Mouse (Mus musculus) liver, adult 2 months (tissue): ENCODE measurements at regions not wholly inside any gene's neighbourhood (a gene's known extent, or its start where the extent isn't known, plus 50 kb on each side); places are given as distances from the start of the nearest gene placed in this dataset.

Source experiments
- DNase-seq: peaks from one replicate; pipeline ENCODE4 v3.0.0-alpha.2; 2011; ENCODE audit warnings: low read depth, low spot score; ENCODE audit errors: extremely low read depth
- H3K27ac ChIP-seq: fragments of 200-500 bp; replicated peaks from 2 replicates; pipeline ENCODE4 v1.5.1; 2012; ENCODE audit warnings: low read depth, mild to moderate bottlenecking, control low read depth, inconsistent platforms, low read length; ENCODE audit not compliant: insufficient read depth
- H3K27me3 ChIP-seq: fragments of 200-500 bp; 2 replicates; pipeline ENCODE4 v1.6.1; 2012; ENCODE audit warnings: mild to moderate bottlenecking, moderate library complexity, low read length, inconsistent platforms; ENCODE audit not compliant: control insufficient read depth, insufficient read depth
- H3K36me3 ChIP-seq: fragments of 200-500 bp; 2 replicates; pipeline ENCODE4 v1.6.1; 2012; ENCODE audit warnings: low read length, inconsistent platforms; ENCODE audit not compliant: control insufficient read depth, insufficient read depth
- H3K4me1 ChIP-seq: fragments of 200-500 bp; 2 replicates; pipeline ENCODE4 v1.6.1; 2011; ENCODE audit warnings: low read length; ENCODE audit not compliant: control insufficient read depth, insufficient read depth
- H3K4me3 ChIP-seq: fragments of 200-500 bp; 2 replicates; pipeline ENCODE4 v1.5.1; 2011; ENCODE audit warnings: low read depth, mild to moderate bottlenecking, control low read depth, low read length, moderate library complexity; ENCODE audit not compliant: insufficient read depth
- H3K79me2 ChIP-seq: fragments of 200-500 bp; 2 replicates; pipeline ENCODE4 v1.6.1; 2012; ENCODE audit warnings: inconsistent platforms, mild to moderate bottlenecking, low read length, moderate library complexity; ENCODE audit not compliant: control insufficient read depth, insufficient read depth
- H3K9ac ChIP-seq: fragments of 200-500 bp; 2 replicates; pipeline ENCODE4 v1.6.1; 2012; ENCODE audit warnings: low read depth, mild to moderate bottlenecking, control low read depth, inconsistent platforms, low read length
- CTCF ChIP-seq: fragments of 200-500 bp; IDR thresholded peaks from 2 replicates; pipeline ENCODE4 v1.5.1; 2011; ENCODE audit warnings: low read depth, low read length, control low read depth
- POLR2A ChIP-seq: fragments of 200-500 bp; IDR thresholded peaks from 2 replicates; pipeline ENCODE4 v1.6.1; 2011; ENCODE audit warnings: low read length, control low read depth; ENCODE audit not compliant: insufficient read depth; ENCODE audit errors: extremely low read depth
- WGBS: fragments of 180-500 bp; shearing (Covaris S2); methylation state at CpG from one replicate; pipeline ENCODE4 v1.1.7; 2018; 5-methylcytosine and 5-hydroxymethylcytosine counted together

DNA sequence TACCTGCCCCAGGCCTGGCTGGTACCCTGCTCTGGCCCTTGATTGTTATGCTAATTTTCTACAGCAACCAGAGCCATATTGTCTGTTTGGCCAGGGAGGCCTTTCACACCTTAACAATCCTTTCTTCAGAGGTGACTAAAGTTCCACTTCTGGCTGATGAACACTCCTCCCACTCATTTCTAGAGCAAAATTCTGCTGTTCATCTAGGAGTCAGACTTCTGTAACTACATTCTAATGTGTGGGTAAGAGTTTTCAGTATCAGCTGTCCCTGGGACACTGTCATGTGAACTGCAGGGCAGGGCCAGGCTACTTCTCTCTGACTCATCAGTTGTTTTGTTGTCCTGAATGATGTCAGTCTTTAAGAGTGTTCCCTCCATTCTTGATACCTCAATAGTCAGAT is 112.2 kb upstream of the Kif2a start:
- Histone ChIP-seq H3K4me3 (no peak overlapping the region), H3K36me3 (no peaks in the 10 kb centered on the region), H3K4me1 (no peaks in the 10 kb centered on the region), H3K79me2 (no peaks in the 10 kb centered on the region), H3K27me3 (no peaks in the 10 kb centered on the region), H3K27ac (no peak overlapping the region), H3K9ac (no peak overlapping the region)
- TF ChIP-seq POLR2A (no peak), CTCF (no peak)
- no peak for DNase-seq

DNA sequence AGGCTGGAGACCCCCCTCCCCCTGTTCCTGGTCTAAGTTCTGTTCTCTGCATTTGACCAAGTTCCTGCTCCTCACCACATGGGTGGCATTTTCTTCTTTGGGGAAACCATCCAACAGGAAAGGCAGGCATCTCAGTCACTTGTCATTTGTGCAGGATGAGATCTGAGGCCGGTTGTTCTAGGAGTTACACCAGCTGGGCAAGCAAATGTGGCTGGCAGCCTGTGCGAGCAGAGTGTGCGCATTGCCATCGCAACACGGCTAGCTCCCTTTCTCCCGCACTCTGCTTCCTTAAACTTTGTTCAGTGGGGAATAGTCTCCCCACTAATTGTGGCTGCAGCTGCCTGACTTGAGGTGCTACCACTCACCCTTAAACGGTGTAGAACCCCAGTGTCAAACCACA is 104.7 kb upstream of the Kif2a start:
- H3K4me3 ChIP-seq: no peak overlapping the region
- no peaks in the 10 kb centered on the region for H3K79me2 ChIP-seq
- 89% methylated on average over 7 of the region's 7 CpGs for WGBS
- no peaks in the 10 kb centered on the region for H3K36me3 ChIP-seq
- TF ChIP-seq POLR2A: no peak
- TF ChIP-seq CTCF: no peak
- H3K9ac ChIP-seq: no peak overlapping the region
- no peaks in the 10 kb centered on the region for H3K27me3 ChIP-seq
- no peaks in the 10 kb centered on the region for H3K4me1 ChIP-seq
- H3K27ac ChIP-seq: no peak overlapping the region
- DNase-seq: no peak

DNA sequence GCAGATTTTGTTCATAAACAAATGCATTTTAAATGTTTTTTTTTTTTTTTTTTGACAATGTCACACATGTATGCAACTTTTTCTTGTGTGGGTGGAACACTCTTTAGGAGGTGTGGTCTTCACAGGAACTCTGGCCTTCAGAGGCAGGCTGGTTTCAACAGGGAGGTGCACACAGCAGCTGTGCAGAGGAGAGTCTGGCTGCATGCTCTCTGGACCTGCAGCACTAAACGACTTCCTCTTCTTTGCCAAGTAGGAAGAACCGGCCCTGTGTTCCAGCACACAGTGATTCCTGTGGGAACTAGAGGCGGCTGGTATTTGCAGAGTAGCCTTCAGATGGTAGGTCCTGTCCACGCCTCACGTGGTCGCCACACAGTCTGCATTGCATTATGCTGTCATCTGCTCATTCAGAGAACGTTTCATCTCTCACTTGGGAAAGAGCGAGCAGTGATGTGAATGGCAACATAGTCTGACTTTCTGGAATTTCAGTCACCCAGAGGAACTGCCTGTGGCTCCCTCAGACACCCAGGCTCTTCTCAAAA is 102.3 kb upstream of the Kif2a start:
- Histone ChIP-seq H3K36me3 (no peaks in the 10 kb centered on the region), H3K27me3 (no peaks in the 10 kb centered on the region), H3K9ac (no peak overlapping the region), H3K4me1 (no peaks in the 10 kb centered on the region), H3K79me2 (no peaks in the 10 kb centered on the region), H3K27ac (no peak overlapping the region), H3K4me3 (no peak overlapping the region)
- WGBS: 81% methylated on average over 8 of the region's 8 CpGs
- DNase-seq: no peak
- TF ChIP-seq POLR2A: no peak
- no peak for TF ChIP-seq CTCF

DNA sequence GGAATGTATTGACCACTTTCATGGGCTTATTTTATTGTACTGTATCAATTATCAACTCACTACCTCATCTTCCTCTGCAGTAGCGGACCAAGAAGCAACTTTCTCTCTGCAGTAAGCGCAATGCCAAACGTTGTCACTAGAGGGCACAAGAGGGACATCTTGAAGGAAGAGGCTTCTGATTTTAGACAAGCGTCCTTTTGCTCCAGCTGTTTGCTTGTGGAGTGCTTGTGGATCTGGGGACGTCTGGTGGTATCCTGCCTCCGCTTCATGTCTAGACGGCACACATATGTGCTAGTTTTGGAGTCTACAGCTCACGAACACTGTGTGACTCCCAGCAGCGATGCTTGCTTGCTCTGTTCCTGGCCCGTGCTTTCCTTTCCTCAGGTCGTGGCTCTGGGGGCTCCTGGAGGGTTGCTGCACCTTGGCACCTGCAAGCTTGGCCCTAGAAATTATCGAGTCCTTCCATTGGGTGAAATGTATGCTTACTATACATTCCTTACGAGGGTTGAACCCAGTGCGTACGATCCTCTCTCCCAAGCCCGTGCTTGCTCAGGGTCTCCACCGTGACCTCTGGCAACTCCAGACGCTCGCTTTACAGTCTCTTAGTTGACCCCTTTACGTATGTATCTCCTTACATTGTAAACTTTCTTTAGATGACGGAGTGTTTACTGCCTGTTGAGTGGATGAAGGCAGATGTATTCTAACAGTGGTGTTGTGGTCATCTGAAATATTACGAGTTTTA is 92.2 kb upstream of the Kif2a start:
- no peaks in the 10 kb centered on the region for H3K27me3 ChIP-seq
- TF ChIP-seq CTCF (peak; percentile 68), POLR2A (no peak)
- peak; percentile 69 for DNase-seq
- H3K79me2 ChIP-seq: no peaks in the 10 kb centered on the region
- H3K9ac ChIP-seq: no peak overlapping the region
- no peaks in the 10 kb centered on the region for H3K4me1 ChIP-seq
- H3K36me3 ChIP-seq: no peaks in the 10 kb centered on the region
- 60% methylated on average over 22 of the region's 22 CpGs for WGBS
- no peak overlapping the region for H3K4me3 ChIP-seq
- no peak overlapping the region for H3K27ac ChIP-seq

DNA sequence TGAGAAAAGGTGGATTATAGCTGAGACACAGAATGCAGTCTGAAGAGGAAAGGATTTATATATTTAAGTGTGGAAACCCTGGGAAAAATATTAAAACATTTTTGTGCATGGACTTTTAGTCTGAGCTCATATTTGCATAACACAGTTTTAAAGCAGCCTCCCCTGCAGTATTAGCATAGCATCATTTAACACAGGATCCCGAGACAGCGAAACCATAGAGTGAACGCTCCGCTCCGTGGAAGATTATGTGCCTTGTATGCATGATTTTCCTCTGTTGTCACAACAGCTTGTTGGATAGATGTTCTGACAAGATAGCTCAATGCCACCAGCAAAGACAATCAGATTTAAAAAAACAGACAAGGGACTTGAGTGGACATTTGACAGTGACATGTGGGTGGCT is 86.1 kb upstream of the Kif2a start:
- TF ChIP-seq POLR2A (no peak), CTCF (no peak)
- Histone ChIP-seq H3K79me2 (no peaks in the 10 kb centered on the region), H3K4me1 (no peaks in the 10 kb centered on the region), H3K4me3 (no peak overlapping the region), H3K9ac (no peak overlapping the region), H3K36me3 (no peaks in the 10 kb centered on the region), H3K27ac (no peak overlapping the region), H3K27me3 (no peaks in the 10 kb centered on the region)
- WGBS: 95% methylated on average over 5 of the region's 5 CpGs
- no peak for DNase-seq

DNA sequence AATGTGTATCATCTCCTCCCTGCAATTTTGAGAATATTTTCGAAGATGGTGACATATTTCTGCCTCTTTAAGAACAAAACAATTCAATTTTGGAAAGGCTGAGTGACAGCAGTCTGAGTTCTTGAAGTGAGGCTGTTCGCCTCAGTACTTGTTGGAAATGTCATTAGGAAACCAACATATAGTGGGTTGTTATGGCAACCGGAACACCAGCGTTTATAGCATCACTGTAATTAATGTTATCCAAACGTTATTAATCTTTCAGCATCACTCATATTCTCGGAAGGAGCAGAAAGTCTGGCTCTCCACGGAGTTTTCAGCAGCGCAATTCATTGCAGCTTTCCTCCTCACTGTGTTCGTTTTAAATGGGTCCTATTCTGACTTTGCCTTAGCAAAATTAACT is 85.6 kb upstream of the Kif2a start:
- no peak for DNase-seq
- 71% methylated on average over 9 of the region's 9 CpGs for WGBS
- Histone ChIP-seq H3K27me3 (no peaks in the 10 kb centered on the region), H3K36me3 (no peaks in the 10 kb centered on the region), H3K9ac (no peak overlapping the region), H3K27ac (no peak overlapping the region), H3K4me1 (no peaks in the 10 kb centered on the region), H3K4me3 (no peak overlapping the region), H3K79me2 (no peaks in the 10 kb centered on the region)
- no peak for TF ChIP-seq POLR2A
- TF ChIP-seq CTCF: no peak
